Mouse (Mus musculus): ENCODE results near the gene Dmpk.

- TF ChIP-seq CTCF (IDR thresholded peaks at IDR 0.05; ENCODE audit: low read depth) (no peak), EP300 (IDR thresholded peaks at IDR 0.05; ENCODE audit: low read depth) (no peak)
Observed at GRCm38 (mm10) chr7:19048006-19048527, 35.6 kb upstream of the Dmpk start.

Measured in liver, postnatal 0 days (tissue).